In genomic region chr7:28926172-28926571, GRCm38 (mm10) we compare ENCODE assay signal across 12 mouse cellular contexts. TPM values are rescaled to one million over a fixed set of nuclear protein-coding genes. Genes with fewer than 3 reads are reported as not detected.
DNase-seq lines count a peak whose midpoint lies in the region; ATAC-seq and TF ChIP-seq lines count a peak whose summit lies in the region.
"Had no signal": no experiment of that assay in that cellular context is flagged by ENCODE, and none has a peak within 500 bp of the region (broad histone marks: within the 10 kb centered on the region; RNA-seq: fewer than 3 reads in every experiment).

No protein-coding gene starts in this region.

- no peak for TF ChIP-seq POLR2A in liver, adult 2 months (IDR thresholded peaks at IDR 0.05; ENCODE audit: extremely low read depth, insufficient read depth, low read length)

- H3K27me3 ChIP-seq in heart, embryonic 11.5 days (ENCODE audit: control insufficient read depth, insufficient read depth, low read length): no peaks in the 10 kb centered on the region
- H3K27me3 ChIP-seq in liver, adult 2 months (ENCODE audit: control insufficient read depth, insufficient read depth, low read length): no peaks in the 10 kb centered on the region
- no peaks in the 10 kb centered on the region for H3K27me3 ChIP-seq in intestine, postnatal 0 days (replicated peaks; ENCODE audit: control insufficient read depth, insufficient read depth, low read length)
- no peaks in the 10 kb centered on the region for H3K27me3 ChIP-seq in stomach, embryonic 14.5 days (ENCODE audit: control insufficient read depth, insufficient read depth, low read length)

- TF ChIP-seq CTCF in liver, adult 2 months (IDR thresholded peaks at IDR 0.05; ENCODE audit: low read depth, low read length): no peak
- no peak for TF ChIP-seq CTCF in intestine, postnatal 0 days (IDR thresholded peaks at IDR 0.05; ENCODE audit: low read depth)

- H3K36me3 ChIP-seq in heart, embryonic 11.5 days (ENCODE audit: control insufficient read depth, insufficient read depth, low read length): no peaks in the 10 kb centered on the region
- H3K36me3 ChIP-seq in liver, adult 2 months (ENCODE audit: control insufficient read depth, insufficient read depth, low read length): no peaks in the 10 kb centered on the region
- peaks cover 8% of the 10 kb centered on the region for H3K36me3 ChIP-seq in intestine, postnatal 0 days (ENCODE audit: control insufficient read depth, insufficient read depth)
- no peaks in the 10 kb centered on the region; the same call in 1 of the 2 replicates for H3K36me3 ChIP-seq in stomach, embryonic 14.5 days (ENCODE audit: control insufficient read depth, insufficient read depth, low read length)

- H3K4me3 ChIP-seq in heart, embryonic 11.5 days (ENCODE audit: low read depth, low read length): no peak overlapping the region
- H3K4me3 ChIP-seq in liver, adult 2 months (ENCODE audit: insufficient read depth, low read depth, low read length): no peak overlapping the region
- H3K4me3 ChIP-seq in intestine, postnatal 0 days (ENCODE audit: low read depth, low read length): no peak overlapping the region
- no peak overlapping the region for H3K4me3 ChIP-seq in stomach, embryonic 14.5 days (ENCODE audit: low read depth, low read length)

- H3K4me1 ChIP-seq in heart, embryonic 11.5 days (ENCODE audit: control insufficient read depth, insufficient read depth, low read length): peaks cover 74% of the 10 kb centered on the region
- H3K4me1 ChIP-seq in liver, adult 2 months (ENCODE audit: control insufficient read depth, insufficient read depth, low read length): peaks cover 59% of the 10 kb centered on the region
- peaks cover 33% of the 10 kb centered on the region for H3K4me1 ChIP-seq in intestine, postnatal 0 days (replicated peaks; ENCODE audit: control insufficient read depth, insufficient read depth, low read length)
- peaks cover 65% of the 10 kb centered on the region for H3K4me1 ChIP-seq in stomach, embryonic 14.5 days (ENCODE audit: control insufficient read depth, insufficient read depth, low read length)

- H3K79me2 ChIP-seq in liver, adult 2 months (ENCODE audit: control insufficient read depth, insufficient read depth, low read length): peaks cover 49% of the 10 kb centered on the region

- 40% methylated on average over 2 of the region's 2 CpGs for WGBS in heart, embryonic 11.5 days (ENCODE audit: insufficient replicate concordance)
- WGBS in liver, adult 2 months: 8% methylated on average over 2 of the region's 2 CpGs
- WGBS in intestine, postnatal 0 days: 13% methylated on average over 2 of the region's 2 CpGs
- 64% methylated on average over 2 of the region's 2 CpGs for WGBS in stomach, embryonic 14.5 days

- H3K4me2 ChIP-seq in heart, embryonic 11.5 days: no peak overlapping the region; the same call in 1 of the 2 replicates
- H3K4me2 ChIP-seq in intestine, postnatal 0 days (replicated peaks; ENCODE audit: low read depth): no peak overlapping the region
- no peak overlapping the region for H3K4me2 ChIP-seq in stomach, embryonic 14.5 days (replicated peaks; ENCODE audit: low read depth, low read length)

- H3K9ac ChIP-seq in heart, embryonic 11.5 days (ENCODE audit: low read depth, low read length): no peak overlapping the region
- no peak overlapping the region for H3K9ac ChIP-seq in liver, adult 2 months (ENCODE audit: low read depth, low read length)
- H3K9ac ChIP-seq in intestine, postnatal 0 days (ENCODE audit: low read depth, low read length): no peak overlapping the region
- no peak overlapping the region for H3K9ac ChIP-seq in stomach, embryonic 14.5 days (replicated peaks; ENCODE audit: low read depth, low read length)

- no peak for ATAC-seq in heart, embryonic 11.5 days (replicated peaks; ENCODE audit: insufficient number of reproducible peaks, low FRiP score, low TSS enrichment)
- no peak for ATAC-seq in intestine, postnatal 0 days
- ATAC-seq in stomach, embryonic 14.5 days (ENCODE audit: insufficient number of reproducible peaks, insufficient read depth, low FRiP score, low read depth): no peak
- ATAC-seq: CD4-positive, CD25-positive, alpha-beta regulatory T cell, adult 4 months; hindbrain, postnatal 0 days had no signal

- DNase-seq in heart, postnatal 4 days: no peak
- DNase-seq in liver, adult 2 months (ENCODE audit: extremely low read depth, low read depth, low spot score): peak; percentile 77
- DNase-seq in liver: no peak
- no peak for DNase-seq in c-Kit-positive CD71-positive TER-119-positive erythroid progenitor cells, embryonic 14.5 days (ENCODE audit: low spot score)
- no peak for DNase-seq in cerebellum, adult 8-10 months
- DNase-seq: cerebellum, adult 11-12 months; retina, postnatal 1 day had no signal

- H3K9me3 ChIP-seq in heart, embryonic 11.5 days (replicated peaks; ENCODE audit: control insufficient read depth, low read length): no peaks in the 10 kb centered on the region
- no peaks in the 10 kb centered on the region for H3K9me3 ChIP-seq in intestine, postnatal 0 days (ENCODE audit: control insufficient read depth)
- no peaks in the 10 kb centered on the region for H3K9me3 ChIP-seq in stomach, embryonic 14.5 days (ENCODE audit: control insufficient read depth, low read depth, low read length)

- peak overlapping the region; percentile 99 for H3K27ac ChIP-seq in heart, embryonic 11.5 days (ENCODE audit: low read depth, low read length)
- peak overlapping the region; percentile 92 for H3K27ac ChIP-seq in liver, adult 2 months (replicated peaks; ENCODE audit: insufficient read depth, low read depth, low read length)
- H3K27ac ChIP-seq in intestine, postnatal 0 days (ENCODE audit: low read depth, low read length): peak overlapping the region; percentile 93
- H3K27ac ChIP-seq in stomach, embryonic 14.5 days (ENCODE audit: low read length): peak overlapping the region; percentile 90

RNA-seq across cellular contexts. Expression of gene Actn4, which starts 36.0 kb away (rescaled TPM):
- 227 and 262 TPM in 2 replicates for polyA plus RNA-seq in heart, embryonic 11.5 days (2014; fragmentation: Nextera tagmentation; extraction: Ambion mirVana)
- total RNA-seq in heart, postnatal 4 days (2021): 100 to 1,000 TPM; 224 to 231 TPM
- total RNA-seq in liver, adult 2 months (2014; rRNA removed): 47.4 and 87.1 TPM in 2 replicates
- 125 and 145 TPM in 2 replicates for polyA plus RNA-seq in liver, adult 2 months (2012; rRNA removed)
- polyA plus RNA-seq in intestine, postnatal 0 days (2015; fragmentation: Nextera tagmentation; extraction: Ambion mirVana): 293 and 319 TPM in 2 replicates
- 272 and 280 TPM in 2 replicates for polyA plus RNA-seq in stomach, embryonic 14.5 days (2014; fragmentation: Nextera tagmentation; extraction: Ambion mirVana)

RNA-seq across cellular contexts. Expression of gene Capn12, which starts 45.0 kb away (rescaled TPM):
- 0.46 and 0.70 TPM in 2 replicates for polyA plus RNA-seq in heart, embryonic 11.5 days (2014; fragmentation: Nextera tagmentation; extraction: Ambion mirVana)
- under 1 TPM; 0.31 to 0.83 TPM for total RNA-seq in heart, postnatal 4 days (2021)
- not detected in 2 replicates for total RNA-seq in liver, adult 2 months (2014; rRNA removed)
- polyA plus RNA-seq in liver, adult 2 months (2012; rRNA removed): 0.04 TPM in 1 of 2 replicates, not detected in the other
- 0.25 and 0.37 TPM in 2 replicates for polyA plus RNA-seq in intestine, postnatal 0 days (2015; fragmentation: Nextera tagmentation; extraction: Ambion mirVana)
- 0.67 and 1.1 TPM in 2 replicates for polyA plus RNA-seq in stomach, embryonic 14.5 days (2014; fragmentation: Nextera tagmentation; extraction: Ambion mirVana)
- total RNA-seq: hindbrain, postnatal 0 days had no signal
- polyA plus RNA-seq: CD4-positive, CD25-positive, alpha-beta regulatory T cell, adult 4 months had no signal

RNA-seq across cellular contexts. Expression of gene Eif3k, which starts 55.5 kb away (rescaled TPM):
- polyA plus RNA-seq in heart, embryonic 11.5 days (2014; fragmentation: Nextera tagmentation; extraction: Ambion mirVana): 278 and 286 TPM in 2 replicates
- total RNA-seq in heart, postnatal 4 days (2021): 100 to 1,000 TPM; 205 to 208 TPM
- total RNA-seq in liver, adult 2 months (2014; rRNA removed): 64.8 and 73.2 TPM in 2 replicates
- 86.3 and 91.2 TPM in 2 replicates for polyA plus RNA-seq in liver, adult 2 months (2012; rRNA removed)
- polyA plus RNA-seq in intestine, postnatal 0 days (2015; fragmentation: Nextera tagmentation; extraction: Ambion mirVana): 282 and 286 TPM in 2 replicates
- 413 and 444 TPM in 2 replicates for polyA plus RNA-seq in stomach, embryonic 14.5 days (2014; fragmentation: Nextera tagmentation; extraction: Ambion mirVana)

RNA-seq across cellular contexts. Expression of gene Map4k1, which starts 55.7 kb away (rescaled TPM):
- 6.8 and 6.9 TPM in 2 replicates for polyA plus RNA-seq in heart, embryonic 11.5 days (2014; fragmentation: Nextera tagmentation; extraction: Ambion mirVana)
- 1 to 10 TPM; 1.6 to 2.0 TPM for total RNA-seq in heart, postnatal 4 days (2021)
- total RNA-seq in liver, adult 2 months (2014; rRNA removed): 0.18 and 0.54 TPM in 2 replicates
- polyA plus RNA-seq in liver, adult 2 months (2012; rRNA removed): 1.2 and 1.5 TPM in 2 replicates
- polyA plus RNA-seq in intestine, postnatal 0 days (2015; fragmentation: Nextera tagmentation; extraction: Ambion mirVana): 1.5 and 1.6 TPM in 2 replicates
- polyA plus RNA-seq in stomach, embryonic 14.5 days (2014; fragmentation: Nextera tagmentation; extraction: Ambion mirVana): 8.5 and 11.3 TPM in 2 replicates
